Mouse (Mus musculus) lung, adult 18-20 months (tissue): ENCODE measurements around the gene Aprt.

Experiments
- DNase-seq, 2 experiments: peaks; one replicate each; pipeline ENCODE4 v3.0.0; 2022; ENCODE audit warnings: mixed read lengths in 2 of 2

Aprt gene

GRCm38 (mm10) chr8:122527937-122528336, 48.8 kb downstream of the Aprt start:
- peak; percentile 56 to 70 for DNase-seq

- peak; percentile 77 to 80 for DNase-seq
Observed at GRCm38 (mm10) chr8:122526526-122527170, 50.1 kb downstream of the Aprt start.

GRCm38 (mm10) chr8:122526084-122526483, 50.6 kb downstream of the Aprt start:
- no peak for DNase-seq

- peak in 1 of 2 experiments; percentile 61 for DNase-seq
Observed at GRCm38 (mm10) chr8:122525004-122525403, 51.7 kb downstream of the Aprt start.
